Mouse (Mus musculus): ENCODE measurements around the gene Cpne8. TPM values are rescaled to one million over a fixed set of nuclear protein-coding genes. Genes with fewer than 3 reads are reported as not detected.
"Not testable (repeated sequence)": the region's sequence is repeated elsewhere in the genome, so short reads cannot be mapped to it uniquely, and the experiment has no call there.

Gene Cpne8
- polyA plus RNA-seq, 1 experiment: 0.15 TPM

DNA sequence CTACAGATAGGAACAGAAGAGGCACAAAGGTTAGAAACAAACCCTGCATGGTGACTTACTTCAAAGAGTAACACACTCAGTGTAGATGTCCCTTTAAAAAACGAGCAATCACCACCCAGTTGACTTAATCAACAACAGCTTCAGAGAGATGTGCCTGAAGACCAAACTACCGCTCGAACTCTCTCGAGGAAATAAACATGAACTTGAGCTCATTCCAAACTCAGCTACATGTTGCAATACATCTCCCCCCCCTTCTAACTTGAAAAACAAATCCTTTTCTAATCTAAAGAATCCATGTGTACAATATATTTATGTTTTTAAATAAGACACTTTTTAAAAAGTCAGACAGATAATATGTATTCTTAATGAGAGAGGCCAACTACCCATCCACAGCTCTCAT lies 59.5 kb downstream of the Cpne8 start:
- no peaks in the 10 kb centered on the region for H3K27me3 ChIP-seq (replicated peaks)
- no peak for TF ChIP-seq GATA1 (IDR thresholded peaks at IDR 0.05; ENCODE audit: borderline replicate concordance, low read length)
- no peak for TF ChIP-seq FLI1 (IDR thresholded peaks at IDR 0.05; ENCODE audit: low read length)
- no peak overlapping the region for H3K4me3 ChIP-seq (replicated peaks)
- H3K4me1 ChIP-seq: no peaks in the 10 kb centered on the region
- H3K9me3 ChIP-seq: peaks cover 14% of the 10 kb centered on the region
- H3K36me3 ChIP-seq (replicated peaks; ENCODE audit: low read length): no peaks in the 10 kb centered on the region

DNA sequence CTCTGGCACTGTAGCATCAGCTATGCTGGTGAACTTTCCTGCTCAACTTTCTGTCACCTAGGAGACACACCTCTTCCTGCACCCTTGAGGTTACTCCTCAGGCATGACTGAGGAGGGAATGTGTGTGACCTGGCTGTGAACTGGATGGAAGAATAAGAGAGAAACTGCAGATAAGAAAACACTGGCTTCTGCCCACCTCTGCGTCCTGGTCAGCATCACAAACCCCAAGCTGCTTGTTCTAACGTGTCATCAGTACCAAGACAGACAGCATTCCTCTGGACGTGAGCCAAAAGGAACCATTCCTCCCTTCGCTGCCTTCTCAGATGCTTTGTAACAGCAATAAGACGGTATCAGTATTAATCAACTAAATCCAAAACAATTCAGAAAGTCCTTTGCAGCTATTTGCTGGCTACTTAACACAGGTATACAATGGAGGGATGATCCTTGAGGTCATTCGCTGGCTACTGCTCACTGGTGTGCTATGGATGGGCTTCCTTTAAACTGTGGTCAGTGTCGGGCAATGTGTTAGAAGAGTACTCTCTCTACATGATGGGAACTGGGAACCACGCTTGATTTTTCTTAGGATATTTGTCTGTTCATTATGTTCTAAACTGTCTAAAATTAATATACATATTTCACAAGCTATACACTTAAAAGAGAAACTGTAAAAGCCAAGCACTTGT lies 63.0 kb downstream of the Cpne8 start:
- H3K4me1 ChIP-seq: no peaks in the 10 kb centered on the region
- H3K27me3 ChIP-seq (replicated peaks): no peaks in the 10 kb centered on the region
- TF ChIP-seq FLI1 (IDR thresholded peaks at IDR 0.05; ENCODE audit: low read length) (no peak), GATA1 (IDR thresholded peaks at IDR 0.05; ENCODE audit: borderline replicate concordance, low read length) (no peak)
- peaks cover 24% of the 10 kb centered on the region for H3K9me3 ChIP-seq
- H3K4me3 ChIP-seq (replicated peaks): no peak overlapping the region
- no peaks in the 10 kb centered on the region for H3K36me3 ChIP-seq (replicated peaks; ENCODE audit: low read length)

GRCm38 (mm10) chr15:90610767-90611166 lies 68.5 kb downstream of the Cpne8 start:
- not testable (repeated sequence) for H3K36me3 ChIP-seq (replicated peaks; ENCODE audit: low read length); H3K27me3 ChIP-seq (replicated peaks); H3K4me1 ChIP-seq; H3K4me3 ChIP-seq (replicated peaks)
- H3K9me3 ChIP-seq: peaks cover 32% of the 10 kb centered on the region

DNA sequence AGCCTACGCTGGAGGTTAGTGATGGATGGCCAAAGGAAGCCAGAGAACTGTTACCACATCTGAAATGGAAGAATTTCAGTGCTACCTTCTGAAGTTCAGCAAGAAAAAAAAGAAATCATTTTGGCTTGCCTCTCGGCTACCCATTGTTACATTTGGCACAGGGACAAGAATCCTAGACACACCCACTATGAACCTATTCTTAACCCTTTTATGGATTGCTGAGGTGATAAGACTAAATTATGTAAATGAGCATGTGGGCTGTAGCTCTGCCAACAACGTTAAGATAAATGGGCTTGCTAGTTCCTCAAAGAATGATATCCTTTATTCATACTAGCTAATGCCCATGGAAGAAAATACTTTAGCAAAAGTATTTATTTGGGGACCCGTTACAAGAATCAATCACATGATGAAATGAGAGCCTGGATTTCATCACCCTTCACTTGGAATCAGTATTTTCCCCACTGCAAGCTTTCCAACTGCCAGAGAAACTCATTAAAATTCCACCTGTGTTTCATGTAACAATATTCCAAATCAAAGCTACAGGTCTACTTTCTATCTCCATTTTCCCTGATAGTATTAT lies 69.3 kb downstream of the Cpne8 start:
- Histone ChIP-seq H3K9me3 (peaks cover 32% of the 10 kb centered on the region), H3K27me3 (replicated peaks) (no peaks in the 10 kb centered on the region), H3K4me1 (no peaks in the 10 kb centered on the region), H3K4me3 (replicated peaks) (no peak overlapping the region), H3K36me3 (replicated peaks; ENCODE audit: low read length) (no peaks in the 10 kb centered on the region)
- TF ChIP-seq FLI1 (IDR thresholded peaks at IDR 0.05; ENCODE audit: low read length) (no peak), GATA1 (IDR thresholded peaks at IDR 0.05; ENCODE audit: borderline replicate concordance, low read length) (no peak)

DNA sequence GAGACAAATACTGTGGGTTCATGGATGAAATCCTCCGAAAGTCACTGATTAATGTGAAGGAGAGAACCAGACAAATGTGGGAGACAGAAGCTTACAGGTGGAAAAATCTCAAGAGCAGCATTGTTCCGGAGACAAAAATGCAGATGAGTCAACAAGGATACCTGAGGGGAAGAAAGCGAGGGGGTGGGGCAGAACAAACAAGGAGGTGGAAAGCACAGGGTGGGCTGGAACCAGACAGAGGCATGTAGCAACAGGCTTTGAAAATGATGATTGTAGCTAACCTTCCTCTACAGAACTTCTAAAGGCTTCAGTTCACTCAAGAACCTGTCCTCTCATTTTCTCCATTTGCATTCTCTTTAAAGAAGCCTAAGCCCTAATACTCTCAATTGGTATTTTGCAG lies 70.9 kb downstream of the Cpne8 start:
- no peak for TF ChIP-seq FLI1 (IDR thresholded peaks at IDR 0.05; ENCODE audit: low read length)
- TF ChIP-seq GATA1 (IDR thresholded peaks at IDR 0.05; ENCODE audit: borderline replicate concordance, low read length): no peak
- H3K9me3 ChIP-seq: peaks cover 21% of the 10 kb centered on the region
- H3K4me1 ChIP-seq: no peaks in the 10 kb centered on the region
- no peak overlapping the region for H3K4me3 ChIP-seq (replicated peaks)
- no peaks in the 10 kb centered on the region for H3K27me3 ChIP-seq (replicated peaks)
- no peaks in the 10 kb centered on the region for H3K36me3 ChIP-seq (replicated peaks; ENCODE audit: low read length)

DNA sequence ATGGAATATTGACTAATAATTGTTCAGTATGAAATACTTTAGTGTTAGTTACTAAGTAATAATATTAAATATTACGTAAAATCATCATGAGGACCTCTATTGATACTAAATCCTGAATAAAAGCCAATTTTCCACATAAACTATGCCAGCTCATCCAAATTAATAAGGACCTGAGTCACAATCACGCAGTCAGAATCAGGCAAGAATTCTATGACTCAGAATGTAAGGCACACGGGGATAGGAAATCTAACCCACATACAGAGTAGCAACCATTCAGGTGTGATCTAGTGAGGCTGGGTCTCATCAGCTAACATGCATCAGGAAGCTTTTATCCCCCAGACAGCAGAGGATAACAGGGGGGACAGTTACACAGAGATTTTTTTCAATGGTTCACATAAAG lies 72.1 kb downstream of the Cpne8 start:
- H3K4me3 ChIP-seq (replicated peaks): no peak overlapping the region
- no peaks in the 10 kb centered on the region for H3K27me3 ChIP-seq (replicated peaks)
- TF ChIP-seq FLI1 (IDR thresholded peaks at IDR 0.05; ENCODE audit: low read length) (no peak), GATA1 (IDR thresholded peaks at IDR 0.05; ENCODE audit: borderline replicate concordance, low read length) (no peak)
- no peaks in the 10 kb centered on the region for H3K36me3 ChIP-seq (replicated peaks; ENCODE audit: low read length)
- H3K9me3 ChIP-seq: peaks cover 21% of the 10 kb centered on the region
- no peaks in the 10 kb centered on the region for H3K4me1 ChIP-seq

GRCm38 (mm10) chr15:90603676-90604075 lies 75.6 kb downstream of the Cpne8 start:
- Histone ChIP-seq H3K4me3 (replicated peaks) (no peak overlapping the region), H3K27me3 (replicated peaks) (no peaks in the 10 kb centered on the region), H3K36me3 (replicated peaks; ENCODE audit: low read length) (no peaks in the 10 kb centered on the region), H3K4me1 (no peaks in the 10 kb centered on the region), H3K9me3 (peaks cover 27% of the 10 kb centered on the region)
- TF ChIP-seq GATA1 (IDR thresholded peaks at IDR 0.05; ENCODE audit: borderline replicate concordance, low read length): no peak
- TF ChIP-seq FLI1 (IDR thresholded peaks at IDR 0.05; ENCODE audit: low read length): no peak

DNA sequence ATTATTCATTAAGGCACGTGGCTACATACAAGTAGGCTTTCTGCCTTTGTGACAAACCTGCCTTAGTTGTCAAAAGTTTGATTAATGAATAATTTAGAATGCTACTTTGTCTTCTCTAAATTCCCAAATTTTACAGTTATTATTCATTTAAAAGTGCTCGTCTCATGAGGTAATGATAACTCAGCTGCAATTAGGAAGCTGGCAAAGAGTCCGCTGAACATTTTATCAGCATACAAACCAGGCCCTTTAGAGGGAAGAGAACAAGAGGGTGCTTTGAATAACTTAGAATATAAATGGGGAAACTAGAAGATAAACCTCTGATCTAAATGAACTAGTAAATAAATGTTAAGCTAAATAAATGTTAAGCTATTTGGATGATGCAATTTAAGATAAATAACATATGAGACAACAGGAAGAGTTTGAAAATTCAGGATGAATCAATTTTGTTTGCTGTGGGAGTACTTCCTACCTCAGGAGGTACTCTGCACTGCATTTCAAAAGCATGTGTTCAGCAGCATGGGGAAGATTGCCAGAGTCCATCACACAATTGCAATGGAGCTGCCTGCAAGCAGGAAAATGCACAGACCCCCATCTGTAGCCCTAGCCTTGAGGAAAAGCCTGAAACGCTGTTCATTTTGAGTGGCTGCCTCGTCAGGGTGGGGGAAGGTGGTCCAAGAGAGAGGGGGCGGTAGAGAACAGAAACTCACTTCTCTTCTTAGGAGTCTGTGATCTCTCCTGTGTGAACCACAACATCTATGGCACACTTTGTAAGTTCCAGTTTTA lies 81.3 kb downstream of the Cpne8 start:
- H3K27me3 ChIP-seq (replicated peaks): no peaks in the 10 kb centered on the region
- H3K36me3 ChIP-seq (replicated peaks; ENCODE audit: low read length): no peaks in the 10 kb centered on the region
- peaks cover 28% of the 10 kb centered on the region for H3K9me3 ChIP-seq

DNA sequence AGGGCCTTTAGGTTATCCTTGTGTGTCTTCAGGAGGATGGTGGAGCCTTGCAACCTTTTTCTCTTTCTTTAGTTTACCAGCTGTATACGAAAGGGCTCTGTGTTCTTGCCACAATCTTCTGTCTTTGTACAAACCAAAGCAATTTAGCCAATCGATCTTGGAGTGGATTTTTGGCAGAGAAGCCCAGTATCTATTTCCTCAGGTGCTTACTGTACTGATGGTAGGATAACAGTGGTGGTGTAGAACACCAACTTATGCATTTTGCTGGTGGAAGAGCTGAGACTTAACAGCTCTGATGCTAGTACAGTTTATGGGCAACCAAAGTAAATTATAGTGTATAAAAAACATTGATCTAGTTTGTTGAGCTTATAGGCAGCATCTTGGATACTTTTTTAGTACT lies 83.6 kb downstream of the Cpne8 start:
- peaks cover 23% of the 10 kb centered on the region for H3K9me3 ChIP-seq
- H3K4me3 ChIP-seq (replicated peaks): no peak overlapping the region
- H3K36me3 ChIP-seq (replicated peaks; ENCODE audit: low read length): no peaks in the 10 kb centered on the region
- H3K27me3 ChIP-seq (replicated peaks): no peaks in the 10 kb centered on the region
- no peaks in the 10 kb centered on the region for H3K4me1 ChIP-seq
- TF ChIP-seq GATA1 (IDR thresholded peaks at IDR 0.05; ENCODE audit: borderline replicate concordance, low read length) (no peak), FLI1 (IDR thresholded peaks at IDR 0.05; ENCODE audit: low read length) (no peak)

More for the DNA sequence above, 81.3 kb downstream of the Cpne8 start:
- Histone ChIP-seq H3K4me3 (replicated peaks) (no peak overlapping the region), H3K4me1 (no peaks in the 10 kb centered on the region)
- TF ChIP-seq FLI1 (IDR thresholded peaks at IDR 0.05; ENCODE audit: low read length): no peak
- no peak for TF ChIP-seq GATA1 (IDR thresholded peaks at IDR 0.05; ENCODE audit: borderline replicate concordance, low read length)

DNA sequence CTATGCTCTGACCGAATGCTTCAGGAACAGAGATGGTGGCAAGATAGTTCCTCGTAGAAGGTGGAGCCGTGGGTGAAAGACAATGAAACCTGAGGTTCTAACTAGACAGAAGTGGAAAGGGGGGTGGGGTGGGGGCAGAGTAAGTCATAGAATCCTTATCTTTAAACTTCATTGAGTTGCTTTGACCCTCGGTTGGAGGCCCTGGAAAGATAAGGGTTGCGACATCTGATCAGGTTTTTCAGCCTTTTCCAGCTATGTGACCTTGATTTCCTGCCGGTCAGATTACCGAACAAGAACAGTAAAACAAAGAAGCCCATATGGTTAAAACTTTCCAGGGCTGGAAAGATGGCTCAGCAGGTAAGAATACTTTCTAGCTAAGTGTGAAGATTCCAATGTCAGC lies 89.6 kb downstream of the Cpne8 start:
- Histone ChIP-seq H3K27me3 (replicated peaks) (no peaks in the 10 kb centered on the region), H3K36me3 (replicated peaks; ENCODE audit: low read length) (no peaks in the 10 kb centered on the region), H3K4me3 (replicated peaks) (no peak overlapping the region), H3K4me1 (no peaks in the 10 kb centered on the region), H3K9me3 (peaks cover 16% of the 10 kb centered on the region)
- no peak for TF ChIP-seq GATA1 (IDR thresholded peaks at IDR 0.05; ENCODE audit: borderline replicate concordance, low read length)
- no peak for TF ChIP-seq FLI1 (IDR thresholded peaks at IDR 0.05; ENCODE audit: low read length)
